23 mouse cellular contexts compared by ENCODE assay signal in genomic region chr9:8451471-8451870, GRCm38 (mm10).
DNase-seq lines count a peak whose midpoint lies in the region; ATAC-seq lines count a peak whose summit lies in the region.
"Had no signal": no experiment of that assay in that cellular context is flagged by ENCODE, and none has a peak within 500 bp of the region (broad histone marks: within the 10 kb centered on the region; RNA-seq: fewer than 3 reads in every experiment).

No protein-coding gene starts in this region.

- no peak overlapping the region for H3K9ac ChIP-seq in midbrain, embryonic 11.5 days (ENCODE audit: low read length)
- H3K9ac ChIP-seq: embryonic facial prominence, embryonic 12.5 days; forebrain, embryonic 13.5 days; forebrain, embryonic 15.5 days; forebrain, postnatal 0 days had no signal

- H3K27ac ChIP-seq in midbrain, embryonic 11.5 days (ENCODE audit: low read depth, low read length) = no peak overlapping the region
- H3K27ac ChIP-seq in midbrain, embryonic 10.5 days (replicated peaks) = no peak overlapping the region
- H3K27ac ChIP-seq: embryonic facial prominence, embryonic 10.5 days; embryonic facial prominence, embryonic 12.5 days; forebrain, embryonic 13.5 days; forebrain, embryonic 15.5 days had no signal

- H3K4me3 ChIP-seq in midbrain, embryonic 11.5 days (ENCODE audit: low read depth, low read length) = no peak overlapping the region
- H3K4me3 ChIP-seq in midbrain, embryonic 10.5 days = no peak overlapping the region
- H3K4me3 ChIP-seq: embryonic facial prominence, embryonic 10.5 days; embryonic facial prominence, embryonic 12.5 days; forebrain, embryonic 13.5 days; forebrain, embryonic 15.5 days had no signal

- intact Hi-C loops in left cerebral cortex, postnatal 4 days (cut with DNase I) = no loop called here
- intact Hi-C loops in left cerebral cortex, postnatal 25 days (cut with DNase I) = no loop called here

- no peaks in the 10 kb centered on the region for H3K4me1 ChIP-seq in midbrain, embryonic 11.5 days (ENCODE audit: control insufficient read depth, insufficient read depth, low read length)
- H3K4me1 ChIP-seq in midbrain, embryonic 10.5 days = no peaks in the 10 kb centered on the region
- H3K4me1 ChIP-seq: embryonic facial prominence, embryonic 10.5 days; embryonic facial prominence, embryonic 12.5 days; forebrain, embryonic 13.5 days; forebrain, embryonic 15.5 days had no signal

- H3K4me2 ChIP-seq in midbrain, embryonic 11.5 days = no peak overlapping the region
- H3K4me2 ChIP-seq: embryonic facial prominence, embryonic 12.5 days; forebrain, embryonic 13.5 days; forebrain, embryonic 15.5 days had no signal

- H3K27me3 ChIP-seq in midbrain, embryonic 11.5 days (ENCODE audit: control insufficient read depth, insufficient read depth, low read length) = no peaks in the 10 kb centered on the region
- H3K27me3 ChIP-seq in midbrain, embryonic 10.5 days (ENCODE audit: low read depth, poor library complexity, severe bottlenecking) = no peaks in the 10 kb centered on the region
- H3K27me3 ChIP-seq: CH12.LX; embryonic facial prominence, embryonic 12.5 days; forebrain, embryonic 13.5 days; forebrain, embryonic 15.5 days; Patski had no signal

- H3K9me3 ChIP-seq in midbrain, embryonic 11.5 days (ENCODE audit: control insufficient read depth, low read length) = no peaks in the 10 kb centered on the region
- H3K9me3 ChIP-seq in midbrain, embryonic 10.5 days (replicated peaks) = no peaks in the 10 kb centered on the region
- H3K9me3 ChIP-seq: embryonic facial prominence, embryonic 10.5 days; embryonic facial prominence, embryonic 12.5 days; forebrain, embryonic 13.5 days; forebrain, embryonic 15.5 days; G1E had no signal

- H3K36me3 ChIP-seq in midbrain, embryonic 11.5 days (ENCODE audit: control insufficient read depth, insufficient read depth, low read length) = no peaks in the 10 kb centered on the region
- no peaks in the 10 kb centered on the region for H3K36me3 ChIP-seq in midbrain, embryonic 10.5 days
- H3K36me3 ChIP-seq: embryonic facial prominence, embryonic 10.5 days; embryonic facial prominence, embryonic 12.5 days; forebrain, embryonic 15.5 days; G1E had no signal

- DNase-seq in cerebellum, postnatal 10 days = peak; percentile 55 to 59
- no peak for DNase-seq in cerebellum, adult 9-10 months
- peak; percentile 7 for DNase-seq in left cerebral cortex, postnatal 4 days
- no peak for DNase-seq in left cerebral cortex, postnatal 25 days (ENCODE audit: low spot score in 2 of 2)
- DNase-seq in midbrain, embryonic 11.5 days (ENCODE audit: low spot score, missing footprints) = peak; percentile 59
- no peak for DNase-seq in midbrain, embryonic 10.5 days (ENCODE audit: low spot score)
- DNase-seq: adrenal gland, adult 8-10 months; adrenal gland, postnatal 14 days; adrenal gland, postnatal 36 days; B cell, adult 2 months; cerebellum, adult 18-20 months; cerebellum, adult 8-10 months; cerebellum, postnatal 25 days; forebrain, postnatal 0 days had no signal

- ATAC-seq in midbrain, embryonic 11.5 days (ENCODE audit: low FRiP score) = no peak
- ATAC-seq: activated CD4-positive, CD25-positive, alpha-beta regulatory T cell, adult 4 months; CD4-positive, CD25-positive, alpha-beta regulatory T cell, adult 4 months; forebrain, embryonic 13.5 days; forebrain, embryonic 15.5 days; forebrain, postnatal 0 days; Patski had no signal

Comparison
In these comparisons a context has a peak if more than half of its experiments do, and no peak if none do; other contexts are left out.
1. DNase-seq: peak in cerebellum, postnatal 10 days (2 of 2), left cerebral cortex, postnatal 4 days (single experiment) and midbrain, embryonic 11.5 days (single experiment); none in cerebellum, adult 9-10 months (single experiment), left cerebral cortex, postnatal 25 days (0 of 2) and midbrain, embryonic 10.5 days (single experiment).